Mouse (Mus musculus): ENCODE data around the gene C530025M09Rik. TPM values are rescaled to one million over a fixed set of nuclear protein-coding genes. Genes with fewer than 3 reads are reported as not detected.

The C530025M09Rik gene
- total RNA-seq, 2 experiments from 2014 or later: not detected

DNA sequence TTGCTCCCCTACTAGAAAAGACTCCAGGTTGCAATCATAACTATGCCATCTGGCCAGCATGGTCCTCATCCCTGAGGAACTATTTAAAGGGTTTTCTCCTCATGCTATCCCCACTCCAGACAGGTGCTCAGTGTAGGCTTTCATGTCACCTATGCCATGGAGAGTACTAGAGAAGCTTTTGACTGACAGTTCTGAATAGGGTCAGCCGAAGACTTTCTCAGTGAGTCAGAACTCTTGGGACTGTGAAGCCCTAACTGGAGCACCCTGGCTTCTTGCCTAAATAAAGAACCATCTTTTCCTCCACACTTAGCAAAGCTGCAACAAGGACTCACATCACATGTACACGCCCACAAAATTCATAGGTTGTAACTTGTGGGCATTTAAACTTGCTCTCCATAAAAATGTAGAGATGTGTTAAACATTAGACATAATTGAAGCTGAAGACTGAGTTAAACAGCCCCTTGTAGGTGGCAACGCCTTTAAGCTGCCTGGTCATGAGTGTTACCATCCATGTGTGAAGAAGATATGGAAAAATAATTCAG lies 26.3 kb downstream of the C530025M09Rik start:
- DNase-seq (ENCODE audit: low spot score in 2 of 2): no peak

DNA sequence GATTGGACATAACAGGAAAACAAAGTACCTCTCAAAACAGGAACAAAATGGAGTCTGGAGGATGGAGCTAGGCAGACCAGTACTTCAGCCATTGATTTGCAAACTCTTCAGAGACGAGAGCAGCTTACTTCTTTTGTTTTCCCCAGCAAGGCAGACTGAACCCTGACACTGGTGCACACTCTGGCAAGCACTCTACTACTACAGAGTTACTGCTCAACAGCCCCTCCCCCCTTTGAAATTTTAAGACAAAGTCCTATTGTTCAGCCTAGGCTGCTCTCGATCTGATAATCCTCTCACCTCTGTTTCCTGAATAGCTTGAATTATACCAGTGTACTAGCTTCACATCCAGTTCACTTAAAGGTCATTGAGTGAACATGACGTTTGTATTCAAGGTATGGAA lies 32.4 kb downstream of the C530025M09Rik start:
- no peak for DNase-seq (ENCODE audit: low spot score in 2 of 2)

Other genes with a start within 250 kb of the C530025M09Rik start
- under 1 TPM in 1 of 2 experiments, not detected in 1; 0.23 TPM for gene Syndig1, start 2.0 kb downstream of the C530025M09Rik start, total RNA-seq (2021)